Mouse (Mus musculus) frontal cortex, adult 2 months (tissue): ENCODE results near the gene Cstad. TPM values are rescaled to one million over a fixed set of nuclear protein-coding genes. Genes with fewer than 3 reads are reported as not detected.

ENCODE experiments used
- DNase-seq, 2 experiments: peaks; one replicate each; pipeline ENCODE4 v3.0.0; 2022; ENCODE audit warnings: low spot score in 1 of 2; ENCODE audit errors: extremely low spot score in 1 of 2
- polyA plus RNA-seq: library from polyadenylated mRNA; depleted of rRNA; stranded (reverse); fragments of >200 nt; gene quantifications from 2 replicates; pipeline ENCODE4 v1.2.3, GENCODE M21; 2012

Cstad gene
- polyA plus RNA-seq, 1 experiment = 5.7 TPM

DNA sequence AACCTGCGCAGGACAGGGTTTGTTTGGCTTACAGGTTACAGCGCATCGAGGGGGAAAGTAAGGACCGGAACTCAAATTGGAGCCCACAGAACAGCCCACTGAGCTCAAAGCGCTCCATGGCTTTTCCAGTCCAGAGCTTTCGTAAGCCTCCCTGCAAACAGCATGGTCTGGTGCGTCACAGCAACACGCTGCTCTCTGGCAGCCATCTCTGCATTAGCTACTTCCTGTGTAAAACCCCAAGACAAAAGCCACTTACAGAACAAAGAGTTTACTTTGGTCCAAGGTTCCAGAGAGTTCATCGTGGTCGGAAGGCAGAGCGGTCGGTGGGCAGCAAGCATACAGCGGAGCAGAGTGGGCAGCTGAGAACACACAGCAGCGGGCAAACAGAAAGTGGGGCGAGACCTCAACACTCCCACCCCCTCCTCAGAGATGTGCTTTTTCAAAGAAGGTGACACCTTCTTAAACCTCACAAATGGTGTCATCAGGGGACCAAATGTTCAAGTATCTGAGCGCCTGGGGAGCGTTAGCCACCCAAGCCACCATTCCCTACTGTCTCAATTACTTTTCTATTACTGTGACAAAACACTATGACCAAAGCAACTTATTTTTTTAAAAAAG lies 31.3 kb downstream of the Cstad start:
- no peak for DNase-seq

DNA sequence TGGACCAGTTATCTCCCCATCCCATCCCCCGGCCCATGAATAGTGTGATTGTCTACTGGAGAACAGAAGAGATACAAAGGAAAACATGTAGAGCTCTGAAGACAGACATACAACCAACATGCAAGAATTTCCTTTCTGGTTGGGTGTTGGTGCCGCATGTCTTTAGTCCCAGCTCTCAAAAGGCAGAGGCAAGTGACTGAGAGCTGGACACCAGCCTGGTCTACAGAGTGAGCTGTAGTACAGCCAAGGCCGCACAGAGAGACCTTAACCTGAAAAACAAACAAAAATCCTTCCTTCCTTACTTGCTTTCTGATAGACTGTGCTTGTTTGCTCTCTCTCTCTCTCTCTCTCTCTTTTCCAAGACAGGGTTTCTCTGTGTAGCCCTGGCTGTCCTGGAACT lies 32.5 kb downstream of the Cstad start:
- DNase-seq = no peak

DNA sequence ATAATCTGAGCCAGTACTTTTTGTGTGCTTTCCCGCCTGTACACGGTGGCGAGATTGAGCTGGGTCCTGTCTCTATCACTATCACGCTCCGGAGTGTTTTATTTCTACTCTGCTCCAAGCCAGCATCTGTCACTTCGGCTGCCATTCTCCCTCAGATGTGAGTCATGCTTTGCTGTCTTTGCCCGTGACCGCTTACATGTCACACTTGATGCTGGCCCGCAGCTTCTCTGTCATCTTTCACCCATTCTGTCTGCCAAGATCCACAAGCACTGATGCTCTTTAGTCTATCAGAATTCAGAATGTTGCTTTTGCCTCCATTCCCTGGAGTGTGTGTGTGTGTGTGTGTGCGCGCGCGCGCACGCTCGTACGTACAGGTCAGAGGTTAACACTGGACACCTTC lies 33.5 kb downstream of the Cstad start:
- peak in 1 of 2 experiments; percentile 57 for DNase-seq

DNA sequence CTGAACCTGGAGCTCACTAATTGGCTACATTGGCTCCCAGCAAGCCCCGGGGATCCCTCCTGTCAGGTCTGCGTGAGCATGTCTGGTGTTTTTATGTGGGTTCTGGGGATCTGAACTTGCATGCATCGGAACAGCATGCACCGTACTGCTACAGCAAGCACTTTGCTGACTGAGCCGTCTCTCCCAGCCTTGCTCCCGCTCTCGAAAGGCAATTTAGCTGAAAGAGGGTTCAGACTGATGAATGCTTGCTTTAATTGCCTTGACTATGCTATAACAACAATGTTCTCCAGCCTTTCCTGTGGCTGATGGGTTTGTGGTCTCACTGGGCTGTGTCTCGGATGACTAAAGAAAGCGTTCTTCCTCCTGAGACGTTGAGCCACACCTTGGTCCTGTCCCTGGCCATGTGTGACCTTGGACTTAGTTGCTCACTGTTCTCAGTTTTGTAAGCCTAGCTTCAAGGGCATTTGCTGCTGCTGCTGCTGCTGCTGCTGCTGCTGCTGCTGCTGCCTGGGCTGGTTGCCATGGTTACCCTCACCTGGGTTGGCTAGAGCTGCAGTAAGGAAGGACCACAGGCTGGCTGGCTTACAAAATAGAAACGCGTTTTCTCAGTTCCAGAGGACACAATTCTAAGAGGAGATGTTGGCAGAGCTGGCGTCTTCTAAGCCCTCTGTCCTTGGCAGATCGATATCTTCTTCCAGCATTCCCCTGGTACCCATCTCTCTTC lies 34.4 kb downstream of the Cstad start:
- DNase-seq = no peak

DNA sequence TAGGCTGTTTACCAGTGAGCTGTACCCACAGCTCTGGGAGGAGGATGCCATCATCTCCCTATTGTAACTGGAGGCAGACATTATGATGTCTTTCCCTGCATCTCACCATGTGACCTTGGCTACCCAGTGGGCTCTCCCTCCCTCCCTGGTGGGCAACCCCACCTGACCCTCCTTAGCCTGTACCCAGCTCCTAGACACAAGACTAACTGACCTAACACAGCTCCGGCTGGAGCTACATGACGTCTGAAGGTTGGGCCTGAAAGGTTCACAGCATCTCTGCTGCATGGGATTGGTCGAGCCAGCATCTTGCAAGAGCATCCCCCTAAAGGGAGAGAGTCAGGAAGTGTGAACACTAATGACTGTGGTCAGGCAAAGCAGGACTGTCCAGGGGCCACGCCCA lies 35.0 kb downstream of the Cstad start:
- no peak for DNase-seq

DNA sequence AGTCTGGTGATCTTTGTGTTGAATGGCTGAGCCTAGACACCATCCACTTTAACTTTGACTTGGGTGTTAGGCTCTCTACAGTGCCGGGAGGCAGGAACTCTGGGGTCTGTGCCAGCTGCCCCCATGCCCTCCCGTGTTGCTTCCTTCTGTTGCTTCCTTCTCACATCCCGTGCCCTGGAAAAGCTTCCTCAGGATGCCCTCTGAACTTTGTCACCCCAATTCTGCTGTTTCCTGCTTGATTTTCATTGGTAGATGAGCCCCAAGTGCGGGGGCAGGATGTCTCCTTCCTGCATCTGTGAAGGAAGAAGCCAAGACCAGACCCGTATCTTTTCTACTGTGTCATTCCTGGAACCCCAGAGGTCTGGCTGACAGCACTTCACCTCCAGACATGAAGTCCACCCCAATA lies 41.4 kb downstream of the Cstad start:
- no peak for DNase-seq

DNA sequence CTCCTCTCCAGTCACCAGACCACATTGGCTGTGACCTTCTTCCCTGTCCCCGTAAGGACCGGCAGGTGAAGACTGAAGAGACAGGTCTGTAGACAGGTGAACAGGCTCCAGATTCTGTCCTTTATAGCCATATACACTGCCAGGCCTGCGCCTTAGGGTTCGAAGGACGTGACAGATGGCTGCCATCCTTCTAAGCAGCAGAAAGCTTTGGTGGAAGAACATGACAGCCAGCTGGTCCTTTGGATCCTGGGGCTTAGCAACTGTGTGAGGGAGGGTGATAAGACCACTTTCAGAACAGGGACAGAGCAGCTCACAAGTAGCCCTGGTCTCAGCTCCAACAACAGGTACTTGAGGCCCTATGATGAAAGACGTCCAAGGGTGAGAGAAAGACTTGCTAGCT lies 43.2 kb downstream of the Cstad start:
- DNase-seq = no peak

DNA sequence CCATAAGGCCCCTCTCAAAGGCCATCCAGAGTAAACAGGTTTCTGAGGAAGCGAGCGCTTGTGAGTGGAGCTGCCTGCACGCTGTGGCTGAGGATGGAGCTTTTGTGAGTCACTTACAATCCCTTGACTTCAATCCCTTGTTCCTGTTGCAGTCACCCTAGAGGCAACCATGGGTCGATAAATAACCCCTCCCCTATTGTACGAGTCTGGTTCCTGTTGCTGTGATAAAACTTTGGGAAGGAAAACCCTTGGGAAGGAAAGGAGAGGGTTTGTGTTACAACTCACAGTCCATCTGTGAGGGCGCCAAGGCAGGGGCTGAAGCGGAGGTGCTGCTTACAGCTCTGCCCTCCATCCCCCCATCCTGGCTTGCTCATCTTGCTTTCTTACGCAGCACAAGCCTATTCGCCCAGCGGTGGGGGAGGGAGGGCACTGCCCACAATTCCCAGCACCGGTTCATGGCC lies 45.2 kb downstream of the Cstad start:
- DNase-seq = peak in 1 of 2 experiments; percentile 50

DNA sequence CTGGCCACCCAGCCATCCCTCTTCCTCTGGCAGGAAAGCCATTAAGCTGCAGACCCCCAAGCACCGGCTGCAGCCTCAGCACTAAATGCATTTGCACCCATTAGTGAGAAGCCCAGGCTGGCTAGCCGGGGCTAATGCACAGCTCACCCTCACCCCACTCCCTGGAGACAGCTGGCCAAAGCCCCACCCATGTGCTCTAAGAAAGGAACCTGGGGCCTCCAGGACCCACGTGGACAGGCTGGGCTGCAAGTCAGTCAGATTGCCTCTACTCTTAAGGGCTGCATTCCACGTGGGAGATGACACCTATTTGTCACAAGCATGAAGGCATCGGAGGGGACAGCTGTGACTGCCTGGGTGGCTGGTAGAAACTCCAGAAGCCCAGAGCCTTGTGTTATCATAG lies 48.0 kb downstream of the Cstad start:
- DNase-seq = no peak

DNA sequence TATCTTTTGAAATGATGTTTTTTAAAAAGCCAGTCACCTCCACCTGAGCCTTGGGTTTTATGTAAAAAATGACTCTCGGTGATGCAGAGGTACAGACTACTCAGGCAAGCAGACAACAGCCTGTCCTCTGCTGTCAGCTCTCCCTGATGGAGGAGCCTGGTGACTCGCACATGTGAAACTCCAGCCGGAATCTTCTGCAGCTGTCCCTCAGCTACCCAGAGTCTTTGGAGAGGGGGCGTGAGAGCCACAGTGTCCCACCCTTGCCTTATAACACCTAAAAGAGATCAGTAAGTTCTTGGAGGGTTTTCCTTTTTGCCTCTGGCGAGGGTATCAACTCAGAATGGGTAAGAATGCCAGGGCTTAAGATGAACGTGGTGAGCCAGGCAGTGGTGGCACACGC lies 48.6 kb downstream of the Cstad start:
- DNase-seq = no peak

DNA sequence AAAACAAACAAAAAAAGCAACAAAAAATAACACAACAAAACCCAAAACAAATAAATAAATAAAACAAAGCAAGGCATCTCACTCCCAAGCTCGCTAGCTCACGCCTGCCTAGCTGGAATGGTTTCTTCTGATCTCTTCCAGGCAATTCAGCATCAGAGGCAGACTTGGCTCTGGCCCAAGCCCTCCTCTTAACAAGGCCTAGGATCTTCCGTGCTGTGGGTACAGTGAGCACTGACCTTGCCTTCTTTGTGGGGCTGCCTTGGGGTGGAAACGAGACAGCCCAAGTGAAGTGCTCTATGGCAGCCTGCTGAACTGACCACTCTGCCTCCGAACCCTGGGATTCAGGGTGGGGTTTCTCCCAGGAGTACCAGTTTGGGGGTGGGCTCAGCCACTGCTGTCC lies 52.0 kb downstream of the Cstad start:
- peak; percentile 76 to 84 for DNase-seq

DNA sequence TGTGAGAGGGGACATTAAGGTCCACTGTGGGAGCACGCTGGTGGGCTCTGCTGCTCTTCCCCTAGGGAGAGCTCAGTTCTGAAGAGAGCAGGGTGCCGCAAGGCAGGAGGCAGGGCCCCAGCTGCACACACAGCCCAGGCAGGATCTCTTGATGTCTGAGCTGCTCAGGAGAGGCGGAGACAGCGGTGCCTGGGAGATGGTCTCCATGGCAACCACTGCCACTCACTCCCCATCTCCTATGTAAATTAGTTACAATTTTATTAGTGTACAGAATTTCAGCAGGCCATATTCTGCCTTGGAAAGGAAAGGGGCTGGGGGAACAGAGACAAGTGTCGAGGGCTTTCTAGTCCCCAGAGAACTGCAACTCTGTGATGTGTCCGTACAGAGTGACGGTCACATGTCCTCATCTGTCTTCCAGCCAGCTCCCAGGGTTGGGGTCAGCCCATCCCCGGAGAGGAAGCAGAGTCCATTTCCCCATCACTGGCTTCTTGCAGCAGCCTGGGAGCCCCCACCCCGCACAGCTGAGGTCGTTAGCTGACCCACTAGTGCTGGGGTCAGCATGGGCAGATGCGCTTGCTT lies 52.6 kb downstream of the Cstad start:
- peak; percentile 85 to 91 for DNase-seq

DNA sequence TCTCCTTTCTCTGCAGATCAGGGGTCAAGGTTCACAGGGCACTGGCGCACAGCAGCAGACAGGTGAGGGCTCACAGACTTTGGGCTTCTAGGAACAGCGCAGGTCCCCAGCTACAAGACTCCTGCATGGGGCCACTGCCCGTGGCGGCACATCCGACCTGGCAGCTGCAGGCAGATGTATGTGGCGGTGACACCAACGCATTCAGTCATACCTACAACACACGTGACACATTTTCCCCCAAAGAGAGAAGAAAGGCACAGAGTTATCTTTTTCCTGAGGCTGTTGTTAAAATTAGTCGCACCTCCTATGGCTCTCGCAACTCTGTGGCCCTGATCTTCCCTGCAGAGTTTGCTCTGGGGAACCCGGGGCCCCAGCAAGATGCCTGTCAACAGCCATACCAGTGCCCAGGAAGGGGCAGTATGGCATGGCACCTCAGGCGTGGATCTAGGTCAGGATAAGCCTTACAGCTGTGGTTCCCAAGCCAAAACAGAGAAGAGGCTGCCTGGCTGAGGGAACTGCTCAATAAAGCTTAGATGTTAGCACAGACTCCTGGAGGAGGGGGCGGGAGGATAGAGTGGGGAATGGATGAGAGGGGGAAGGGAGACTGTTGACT lies 53.1 kb downstream of the Cstad start:
- peak in 1 of 2 experiments; percentile 67 for DNase-seq

DNA sequence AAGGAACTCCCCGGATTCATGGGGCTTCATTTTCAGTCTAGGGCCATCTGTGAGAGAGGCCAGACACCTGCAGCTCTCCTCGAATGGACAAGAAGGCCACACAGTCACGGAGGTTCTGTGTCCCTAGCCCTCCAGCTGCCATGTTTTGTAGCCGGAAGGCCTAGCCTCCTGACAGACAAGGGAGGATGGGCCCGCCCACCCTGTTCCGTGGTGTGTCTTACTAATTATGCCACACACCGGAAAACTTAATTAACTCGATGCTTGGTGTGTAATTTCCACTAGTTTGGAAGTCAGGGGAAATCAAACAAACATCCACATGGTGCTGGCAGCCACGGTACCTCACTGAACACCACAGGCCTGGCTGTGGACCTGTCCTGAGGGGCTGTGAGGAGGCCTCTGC lies 55.4 kb downstream of the Cstad start:
- no peak for DNase-seq

DNA sequence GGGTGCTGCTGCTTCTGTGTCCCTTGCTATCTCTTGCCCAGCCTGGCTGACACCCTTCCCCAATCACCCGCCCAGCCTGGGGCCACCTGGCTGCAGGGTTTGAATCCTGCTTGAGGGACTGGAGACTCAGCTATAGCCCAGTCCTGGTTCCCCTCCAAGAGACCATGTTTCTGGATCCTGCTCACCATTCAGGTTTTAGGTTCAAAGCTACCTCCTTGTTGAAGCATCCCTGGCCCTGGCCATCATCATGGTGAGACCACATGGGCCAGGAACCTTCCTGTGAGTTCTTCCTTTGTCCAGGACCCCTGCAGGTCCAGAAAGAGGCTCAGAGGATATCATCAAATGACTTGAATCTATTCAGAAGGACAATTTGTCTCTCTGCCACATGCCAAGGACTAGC lies 57.0 kb downstream of the Cstad start:
- no peak for DNase-seq

DNA sequence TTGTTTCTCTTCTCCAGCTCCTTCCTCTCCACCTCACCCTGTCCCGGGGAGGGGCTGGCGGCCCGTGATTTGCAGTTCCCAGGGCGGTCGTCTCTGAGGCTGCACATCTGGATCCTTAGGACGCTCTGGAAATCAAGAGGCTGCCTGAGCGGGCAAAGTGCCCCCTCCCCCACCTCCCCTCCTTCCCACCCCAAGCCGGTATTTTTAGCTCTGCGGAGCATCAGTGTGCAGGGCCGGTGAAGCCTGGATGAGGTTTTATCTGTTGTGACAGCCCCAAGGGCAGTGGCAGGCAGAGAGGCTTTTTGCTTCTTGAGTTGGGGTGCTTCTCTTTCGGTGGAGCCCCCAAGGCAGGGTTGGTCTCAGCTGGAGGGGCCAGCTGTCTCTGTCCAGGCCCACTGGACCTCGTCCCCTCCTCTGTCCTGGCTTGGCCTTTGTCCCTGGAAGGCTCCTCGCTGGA lies 57.8 kb downstream of the Cstad start:
- no peak for DNase-seq

DNA sequence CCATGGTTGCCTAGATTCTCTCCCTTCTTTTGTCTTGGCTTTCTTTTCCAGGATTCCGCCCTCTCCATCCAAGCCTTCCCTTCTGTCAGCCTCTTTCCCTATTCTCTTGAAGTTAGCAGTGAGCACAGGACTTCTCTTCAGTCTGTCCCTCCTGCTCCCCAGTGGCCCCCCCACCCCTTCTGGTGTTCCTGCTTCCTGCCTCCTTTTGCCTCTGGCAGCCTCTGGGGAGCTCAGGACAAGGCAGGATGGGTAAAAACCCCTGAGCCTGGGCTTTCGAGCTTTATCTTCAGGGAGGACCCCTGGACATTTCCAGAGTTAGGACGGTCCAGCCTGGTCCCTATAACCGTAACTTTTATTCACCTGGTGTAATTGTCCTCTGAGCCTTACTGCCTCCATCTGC lies 58.2 kb downstream of the Cstad start:
- DNase-seq = no peak

DNA sequence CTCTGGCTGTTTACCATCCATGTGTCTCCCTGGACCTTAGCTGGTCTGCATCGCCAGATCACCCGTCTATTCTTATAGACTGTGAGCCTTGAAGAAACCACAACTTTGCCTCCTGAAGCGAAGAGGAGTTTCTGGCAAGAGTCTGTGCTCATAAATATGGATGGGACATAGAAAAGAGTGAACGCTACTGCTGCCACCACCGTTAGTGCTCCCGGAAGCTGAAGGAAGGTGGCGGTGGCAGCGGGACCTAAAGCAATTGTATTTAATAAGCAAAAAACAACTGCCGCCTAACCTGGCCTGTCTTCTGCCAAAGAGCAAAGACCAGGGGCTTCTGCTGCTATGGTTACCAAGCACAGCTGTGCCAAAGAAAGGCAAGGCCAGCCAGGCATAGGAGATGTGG lies 59.3 kb downstream of the Cstad start:
- peak in 1 of 2 experiments; percentile 68 for DNase-seq

DNA sequence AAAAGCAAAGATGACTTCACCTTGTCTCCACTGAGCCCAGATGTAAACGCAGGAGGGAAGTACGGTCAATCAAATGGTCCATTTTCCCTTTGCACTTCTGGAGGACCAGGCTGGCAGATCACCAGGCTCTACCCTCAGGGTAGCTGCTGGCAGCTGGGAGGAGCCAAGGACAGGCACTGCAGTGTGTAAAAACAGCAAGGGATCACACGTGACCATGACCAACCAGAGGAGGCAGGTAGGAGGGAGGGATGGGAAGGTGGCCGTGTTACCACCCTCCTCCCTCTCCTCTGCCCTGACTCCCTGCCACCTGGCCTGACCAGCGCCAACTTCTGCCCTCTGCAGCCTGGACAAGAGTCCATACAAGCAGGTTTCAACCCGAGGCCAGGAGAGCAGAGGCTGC lies 59.7 kb downstream of the Cstad start:
- no peak for DNase-seq

DNA sequence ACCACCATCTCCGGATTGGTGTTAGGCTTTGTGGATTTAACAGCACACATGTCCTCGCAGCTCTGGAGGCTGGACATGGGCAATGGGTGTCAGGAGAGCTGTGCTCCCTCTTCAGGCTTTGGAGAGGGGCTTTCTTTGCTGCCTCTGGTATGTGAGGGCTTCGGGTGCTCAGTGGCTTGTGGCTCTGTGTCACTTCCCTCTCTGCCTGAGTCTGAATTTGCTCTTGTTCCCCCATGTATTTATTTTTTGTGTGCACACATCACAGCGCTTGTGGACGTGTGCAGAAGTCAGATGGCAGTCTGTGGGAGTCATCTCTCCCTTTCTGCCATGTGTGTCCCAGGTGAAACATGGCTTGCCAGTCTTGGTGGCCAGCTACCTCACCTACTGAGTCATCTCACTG lies 60.9 kb downstream of the Cstad start:
- no peak for DNase-seq

DNA sequence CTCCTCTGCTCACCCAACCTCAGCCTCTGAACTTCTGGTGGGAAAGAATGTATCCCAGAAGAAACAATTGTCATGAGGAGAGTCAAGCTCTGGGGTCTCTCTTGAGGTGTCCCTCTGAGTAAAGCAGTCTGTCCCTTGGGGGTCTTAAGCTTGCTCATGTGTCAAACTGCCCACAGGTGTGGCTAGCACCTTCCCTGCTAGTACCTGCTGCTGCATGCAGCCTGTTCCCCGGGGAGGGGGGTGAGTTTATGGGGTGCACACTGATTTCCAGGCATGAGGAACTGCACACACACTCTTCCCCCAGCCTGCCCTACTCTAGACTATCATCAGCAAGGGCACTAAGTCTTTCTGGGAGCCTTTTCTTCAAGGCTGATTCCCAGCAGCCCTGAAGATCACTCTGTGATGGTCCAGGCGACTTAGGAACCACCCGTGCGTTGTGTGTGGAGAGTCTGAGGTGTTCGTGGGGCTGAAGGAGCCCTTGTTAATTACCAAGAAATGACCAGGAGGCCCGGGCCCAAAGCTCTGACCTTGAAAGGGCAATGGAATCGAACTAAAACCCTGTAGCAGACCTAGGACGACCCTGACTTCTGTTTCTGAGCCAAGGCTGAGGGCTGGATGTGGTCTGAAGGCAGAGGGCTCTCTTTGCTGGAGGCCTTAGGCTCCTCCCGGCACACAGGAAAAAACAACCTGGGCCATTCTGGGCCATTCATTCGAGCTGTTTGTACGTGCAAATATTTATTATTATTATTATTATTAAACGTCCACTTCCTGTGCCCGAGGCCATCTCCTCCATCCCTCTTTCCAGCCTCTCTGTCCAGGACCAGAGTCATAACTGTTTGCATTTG lies 62.1 kb downstream of the Cstad start:
- DNase-seq = no peak
